Mouse (Mus musculus) kidney, embryonic 14.5 days (tissue): ENCODE data around the gene Micu1. TPM values are rescaled to one million over a fixed set of nuclear protein-coding genes. Genes with fewer than 3 reads are reported as not detected.

Experiments used
- ATAC-seq: fragments of 200-750 bp; cut with Nextera tagmentation; 2 replicates; pipeline ENCODE4 v1.8.0; 2017; ENCODE audit warnings: moderate number of reproducible peaks, mild to moderate bottlenecking, moderate TSS enrichment, moderate library complexity; ENCODE audit not compliant: low FRiP score, low TSS enrichment
- H3K27ac ChIP-seq: fragments of 300-500 bp; sonication (generic); 2 replicates; pipeline ENCODE4 v1.5.1; 2014; ENCODE audit warnings: low read depth, mild to moderate bottlenecking, low read length, moderate library complexity, mixed read lengths
- H3K27me3 ChIP-seq: fragments of 300-500 bp; sonication (generic); 2 replicates; pipeline ENCODE4 v1.6.1; 2014; ENCODE audit warnings: mild to moderate bottlenecking, low read length; ENCODE audit not compliant: control insufficient read depth, insufficient read depth
- H3K36me3 ChIP-seq: fragments of 300-500 bp; sonication (generic); 2 replicates; pipeline ENCODE4 v1.6.1; 2014; ENCODE audit warnings: low read length, mixed read lengths; ENCODE audit not compliant: control insufficient read depth, insufficient read depth
- H3K4me1 ChIP-seq: fragments of 300-500 bp; sonication (generic); 2 replicates; pipeline ENCODE4 v1.6.1; 2014; ENCODE audit warnings: low read length, mixed read lengths; ENCODE audit not compliant: control insufficient read depth, insufficient read depth
- H3K4me2 ChIP-seq: fragments of 300-500 bp; sonication (generic); replicated peaks from 2 replicates; pipeline ENCODE4 v1.6.1; 2014; ENCODE audit warnings: low read depth, mild to moderate bottlenecking, low read length
- H3K4me3 ChIP-seq: fragments of 300-500 bp; sonication (generic); 2 replicates; pipeline ENCODE4 v1.5.1; 2014; ENCODE audit warnings: mild to moderate bottlenecking, low read length
- H3K9ac ChIP-seq: fragments of 300-500 bp; sonication (generic); 2 replicates; pipeline ENCODE4 v1.6.1; 2014; ENCODE audit warnings: low read depth, mild to moderate bottlenecking, low read length, moderate library complexity
- H3K9me3 ChIP-seq: fragments of 300-500 bp; sonication (generic); 2 replicates; pipeline ENCODE4 v1.6.1; 2016; ENCODE audit warnings: low read length; ENCODE audit not compliant: control insufficient read depth
- WGBS: fragments of 180-500 bp; shearing (Covaris S2); extraction: QIAGEN DNeasy Blood & Tissue Kit; methylation state at CpG from one replicate; pipeline ENCODE4 v1.1.7; 2014; 5-methylcytosine and 5-hydroxymethylcytosine counted together
- polyA plus RNA-seq: library from polyadenylated mRNA; unstranded; fragments of >200 nt; fragmentation: Nextera tagmentation; extraction: Ambion mirVana; gene quantifications from 2 replicates; pipeline ENCODE4 v1.2.1, GENCODE M21; 2014

Micu1 gene
- polyA plus RNA-seq, 1 experiment from 2014 or later: 83.3 TPM

- Histone ChIP-seq H3K27me3 (no peaks in the 10 kb centered on the region), H3K4me1 (peaks cover 59% of the 10 kb centered on the region), H3K9ac (no peak overlapping the region), H3K27ac (peak overlapping the region; percentile 79), H3K36me3 (no peaks in the 10 kb centered on the region), H3K4me2 (no peak overlapping the region), H3K4me3 (no peak overlapping the region), H3K9me3 (no peaks in the 10 kb centered on the region)
- 40% methylated on average over 3 of the region's 3 CpGs for WGBS
- no peak for ATAC-seq
Observed at GRCm38 (mm10) chr10:59907080-59907609, 204.9 kb downstream of the Micu1 start.

GRCm38 (mm10) chr10:59907695-59908299 is 205.5 kb downstream of the Micu1 start:
- 43% methylated on average over 7 of the region's 7 CpGs for WGBS
- Histone ChIP-seq H3K4me1 (peaks cover 53% of the 10 kb centered on the region), H3K4me2 (no peak overlapping the region; the same call in 1 of the 2 replicates), H3K4me3 (no peak overlapping the region), H3K36me3 (no peaks in the 10 kb centered on the region), H3K9ac (no peak overlapping the region), H3K9me3 (no peaks in the 10 kb centered on the region), H3K27ac (peak overlapping the region; percentile 79), H3K27me3 (no peaks in the 10 kb centered on the region)
- ATAC-seq: peak; percentile 45

DNA sequence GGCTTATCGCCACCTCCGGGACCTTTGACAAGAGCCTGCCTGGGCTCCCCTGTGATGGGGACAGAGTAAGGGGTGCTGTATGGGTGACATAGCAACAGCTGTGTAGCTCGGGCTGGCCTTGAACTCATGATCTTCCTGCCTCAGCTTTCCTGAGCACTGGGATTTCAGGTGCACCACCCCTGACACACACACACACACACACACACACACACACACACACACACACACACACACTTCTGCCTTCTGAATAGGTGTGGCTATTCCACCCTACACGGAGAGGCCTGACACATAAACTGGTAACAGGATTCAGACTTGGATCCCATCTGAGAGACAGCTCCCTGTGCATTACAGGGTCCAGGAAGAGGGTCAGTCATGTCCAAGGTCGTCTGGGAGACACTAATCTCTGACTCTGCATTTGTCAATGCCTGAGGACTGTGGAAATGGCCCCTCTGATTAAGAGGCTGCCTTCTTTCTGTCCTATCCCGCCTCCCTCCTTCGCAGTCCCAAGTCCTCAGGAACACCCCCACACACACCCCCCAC is 206.6 kb downstream of the Micu1 start:
- Histone ChIP-seq H3K9ac (no peak overlapping the region), H3K9me3 (no peaks in the 10 kb centered on the region), H3K4me3 (no peak overlapping the region), H3K4me2 (no peak overlapping the region), H3K27me3 (no peaks in the 10 kb centered on the region), H3K4me1 (peaks cover 45% of the 10 kb centered on the region), H3K27ac (peak overlapping the region; percentile 79; the same call in 1 of the 2 replicates), H3K36me3 (no peaks in the 10 kb centered on the region)
- WGBS: 50% methylated on average over 7 of the region's 7 CpGs
- no peak for ATAC-seq

DNA sequence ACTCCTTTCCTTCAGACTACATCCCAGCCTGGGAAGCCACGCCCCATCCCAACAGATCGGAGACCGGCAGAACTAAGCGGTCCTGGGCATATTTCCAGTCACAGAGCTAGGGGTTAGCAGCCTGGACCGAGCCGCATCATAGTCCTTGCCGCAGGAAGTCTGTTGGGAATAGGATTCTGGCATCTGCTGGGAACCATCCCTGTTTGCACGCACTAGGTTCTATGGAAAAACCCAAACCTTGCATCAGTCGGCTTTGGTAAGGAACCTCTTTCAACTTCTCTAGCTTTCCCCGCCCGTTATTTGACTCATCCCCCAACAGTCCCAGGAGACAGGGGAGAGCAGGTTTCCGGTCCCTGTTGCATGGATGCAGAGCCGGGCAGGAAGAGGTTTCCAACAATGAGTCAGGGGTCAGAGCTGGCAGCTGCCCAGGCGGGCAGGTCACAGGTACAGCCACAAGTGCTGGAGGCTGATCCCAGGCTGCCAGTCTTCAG is 207.1 kb downstream of the Micu1 start:
- H3K4me3 ChIP-seq: no peak overlapping the region
- 5% methylated on average over 14 of the region's 14 CpGs for WGBS
- H3K4me2 ChIP-seq: no peak overlapping the region; the same call in 1 of the 2 replicates
- H3K4me1 ChIP-seq: peaks cover 45% of the 10 kb centered on the region
- no peaks in the 10 kb centered on the region for H3K27me3 ChIP-seq
- peak; percentile 11; the same call in 1 of the 2 replicates for ATAC-seq
- H3K9me3 ChIP-seq: no peaks in the 10 kb centered on the region
- no peak overlapping the region for H3K9ac ChIP-seq
- H3K27ac ChIP-seq: peak overlapping the region; percentile 79; the same call in 1 of the 2 replicates
- H3K36me3 ChIP-seq: no peaks in the 10 kb centered on the region

DNA sequence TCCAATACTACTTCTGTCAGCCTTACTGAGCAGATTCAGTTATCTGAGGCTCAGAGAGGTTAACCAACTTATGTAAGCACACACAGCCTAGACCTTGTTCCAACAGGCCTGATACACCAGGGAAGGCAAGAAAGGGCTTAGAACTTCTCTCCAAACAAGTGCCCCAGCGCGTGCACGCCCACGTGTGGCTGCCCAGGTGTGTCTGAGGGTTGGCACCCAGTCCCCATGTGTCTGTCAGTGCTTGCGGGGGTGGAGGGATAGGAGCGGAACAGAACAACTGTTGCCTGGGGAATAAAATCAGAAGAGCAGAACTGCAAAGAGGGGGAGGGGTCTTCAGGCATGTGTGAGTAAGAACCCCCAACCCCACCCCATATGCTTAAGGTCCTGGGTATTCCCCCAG is 208.8 kb downstream of the Micu1 start:
- Histone ChIP-seq H3K4me1 (peaks cover 48% of the 10 kb centered on the region), H3K36me3 (no peaks in the 10 kb centered on the region), H3K27me3 (no peaks in the 10 kb centered on the region), H3K9ac (peak overlapping the region; percentile 47; the same call in 1 of the 2 replicates), H3K9me3 (no peaks in the 10 kb centered on the region), H3K4me2 (peak overlapping the region; percentile 36; the same call in 1 of the 2 replicates), H3K4me3 (no peak overlapping the region), H3K27ac (peak overlapping the region; percentile 42; the same call in 1 of the 2 replicates)
- ATAC-seq: no peak
- WGBS: 17% methylated on average over 6 of the region's 6 CpGs

- H3K9ac ChIP-seq: peak overlapping the region; percentile 47
- 2% methylated on average over 25 of the region's 25 CpGs for WGBS
- H3K9me3 ChIP-seq: no peaks in the 10 kb centered on the region
- no peak overlapping the region for H3K4me3 ChIP-seq
- H3K4me1 ChIP-seq: peaks cover 53% of the 10 kb centered on the region
- H3K36me3 ChIP-seq: no peaks in the 10 kb centered on the region
- H3K4me2 ChIP-seq: peak overlapping the region; percentile 36
- peak; percentile 13; the same call in 1 of the 2 replicates for ATAC-seq
- H3K27me3 ChIP-seq: no peaks in the 10 kb centered on the region
- H3K27ac ChIP-seq: peak overlapping the region; percentile 42; the same call in 1 of the 2 replicates
Observed at GRCm38 (mm10) chr10:59911561-59912198, 209.4 kb downstream of the Micu1 start.

Other genes starting within 250 kb of the Micu1 start
- not detected in 2 replicates for gene Gm10322, start 86.4 kb upstream of the Micu1 start, polyA plus RNA-seq
- 34.4 and 36.0 TPM in 2 replicates for gene Mcu, start 85.8 kb upstream of the Micu1 start, polyA plus RNA-seq
- gene Dnajb12, start 177.1 kb downstream of the Micu1 start, polyA plus RNA-seq: 24.6 and 36.0 TPM in 2 replicates
- gene Ddit4, start 249.4 kb downstream of the Micu1 start, polyA plus RNA-seq: 1.8 and 2.9 TPM in 2 replicates